Mouse (Mus musculus): ENCODE measurements around the gene Tm2d1. TPM values are rescaled to one million over a fixed set of nuclear protein-coding genes. Genes with fewer than 3 reads are reported as not detected.
A peak's percentile ranks its signal among the peaks of the same experiment; 100 is the strongest.
"Not testable (repeated sequence)": the region's sequence is repeated elsewhere in the genome, so short reads cannot be mapped to it uniquely, and the experiment has no call there.

Gene Tm2d1
- polyA plus RNA-seq (2015; fragmentation: Nextera tagmentation; extraction: Ambion mirVana), result 172 and 178 TPM in 2 replicates

DNA sequence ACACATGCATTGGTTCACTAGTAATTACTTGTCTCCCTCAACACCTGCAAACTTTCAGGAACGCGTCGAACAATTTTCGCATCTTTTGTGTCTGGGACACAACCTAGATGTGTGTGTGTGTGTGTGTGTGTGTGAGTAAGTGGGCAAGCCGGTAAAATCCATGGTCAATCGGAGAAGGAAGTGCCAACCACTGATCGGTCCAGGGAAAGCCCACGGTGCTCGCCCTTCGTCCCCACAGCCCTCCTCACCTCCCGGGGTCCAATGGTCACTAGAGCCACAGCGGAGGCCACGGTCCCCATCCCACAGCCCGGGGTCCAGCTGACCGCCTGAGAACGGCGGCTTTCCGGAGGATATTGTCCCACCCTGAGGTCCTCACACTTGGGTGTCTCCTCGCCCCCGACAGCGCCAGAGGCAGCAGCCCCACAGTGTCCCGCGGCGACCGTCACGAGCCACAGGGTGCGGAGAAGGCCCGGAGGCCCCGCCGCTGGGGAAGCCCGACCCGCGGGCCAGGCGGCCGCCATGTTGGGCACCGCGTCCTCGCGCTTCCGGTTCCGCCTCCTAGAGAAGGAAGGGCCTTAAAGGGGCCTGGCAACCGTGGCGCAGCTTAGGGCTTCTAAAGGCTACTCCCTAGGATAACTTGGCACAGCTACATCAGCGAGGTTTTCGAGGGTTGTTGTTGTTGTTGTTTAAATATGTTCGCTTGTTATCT is at the start of gene Tm2d1:
Tm2d1 (minus strand) TSS at position 591 of the 709 bp plus-strand sequence.
- Histone ChIP-seq H3K9me3 (replicated peaks; ENCODE audit: low read length) (no peaks in the 10 kb centered on the region), H3K4me3 (replicated peaks; ENCODE audit: low read depth, low read length) (peak within 1 kb of the TSS; percentile 92), H3K4me1 (replicated peaks; ENCODE audit: insufficient read depth, low read length) (0 out of 2 replicates have a peak, but pooled peaks cover 3% of the 10 kb centered on the region), H3K27ac (peak within 1 kb of the TSS; percentile 82), H3K4me2 (ENCODE audit: low read length) (peak within 1 kb of the TSS; percentile 64), H3K36me3 (ENCODE audit: insufficient read depth, low read length) (no peaks in the 10 kb centered on the region), H3K9ac (ENCODE audit: low read depth, low read length) (peak within 1 kb of the TSS; percentile 98), H3K27me3 (ENCODE audit: insufficient read depth, low read length) (no peaks in the 10 kb centered on the region)
- WGBS, result under 1% methylated on average over 46 of the region's 46 CpGs
- DNase-seq (ENCODE audit: low spot score) (peak; percentile 94), ATAC-seq (replicated peaks; ENCODE audit: low FRiP score, low read depth) (peak; percentile 93)
- TF ChIP-seq CTCF (IDR thresholded peaks at IDR 0.05; ENCODE audit: low read depth), result no peak

DNA sequence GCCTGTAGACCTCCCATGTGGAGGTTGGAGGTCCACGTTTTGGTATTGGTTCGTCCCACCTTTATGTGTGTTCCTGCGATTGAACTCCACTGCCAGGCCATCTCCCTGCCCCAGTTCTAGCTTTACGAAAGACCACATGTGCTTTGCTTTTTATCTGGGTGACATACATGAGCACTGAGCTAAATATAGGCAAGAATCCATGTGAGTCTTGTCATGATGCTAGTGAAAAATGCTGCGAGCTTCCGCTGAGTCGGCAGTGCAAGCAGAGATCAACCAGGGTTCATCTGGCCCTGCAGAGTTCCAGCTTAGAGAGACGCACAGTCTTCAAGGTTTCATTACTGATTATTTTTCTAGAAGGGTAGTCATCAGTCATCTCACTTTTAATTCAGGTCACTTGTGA is 45.3 kb upstream of the Tm2d1 start:
- H3K9ac ChIP-seq (ENCODE audit: low read depth, low read length), result no peak overlapping the region
- H3K27me3 ChIP-seq (ENCODE audit: insufficient read depth, low read length), result no peaks in the 10 kb centered on the region
- no peak; the same call in 1 of the 2 replicates for ATAC-seq (replicated peaks; ENCODE audit: low FRiP score, low read depth)
- DNase-seq (ENCODE audit: low spot score), result peak; percentile 84
- 59% methylated on average over 8 of the region's 8 CpGs for WGBS
- no peaks in the 10 kb centered on the region for H3K9me3 ChIP-seq (replicated peaks; ENCODE audit: low read length)
- no peak overlapping the region for H3K4me3 ChIP-seq (replicated peaks; ENCODE audit: low read depth, low read length)
- 0 out of 2 replicates have a peak, but pooled peaks cover 3% of the 10 kb centered on the region for H3K36me3 ChIP-seq (ENCODE audit: insufficient read depth, low read length)
- no peak overlapping the region for H3K27ac ChIP-seq
- H3K4me1 ChIP-seq (replicated peaks; ENCODE audit: insufficient read depth, low read length), result no peaks in the 10 kb centered on the region
- no peak overlapping the region for H3K4me2 ChIP-seq (ENCODE audit: low read length)
- TF ChIP-seq CTCF (IDR thresholded peaks at IDR 0.05; ENCODE audit: low read depth), result no peak

DNA sequence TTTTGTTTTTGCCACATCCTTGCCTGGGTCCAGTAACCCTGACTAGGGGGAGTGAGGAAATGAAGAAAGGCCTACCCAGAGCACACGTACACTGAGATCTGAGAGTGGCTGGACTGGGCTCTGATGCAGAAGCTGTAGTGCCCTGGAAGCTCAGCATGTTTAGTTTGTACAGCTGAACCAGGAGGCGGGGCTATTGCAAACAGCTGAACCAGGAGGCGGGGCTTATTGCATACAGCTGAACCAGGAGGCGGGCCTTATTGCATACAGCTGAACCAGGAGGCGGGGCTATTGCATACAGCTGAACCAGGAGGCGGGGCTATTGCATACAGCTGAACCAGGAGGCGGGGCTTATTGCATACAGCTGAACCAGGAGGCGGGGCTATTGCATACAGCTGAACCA is 32.0 kb upstream of the Tm2d1 start:
- not testable (repeated sequence) for H3K4me1 ChIP-seq (replicated peaks; ENCODE audit: insufficient read depth, low read length); ATAC-seq (replicated peaks; ENCODE audit: low FRiP score, low read depth); H3K4me2 ChIP-seq (ENCODE audit: low read length); H3K27ac ChIP-seq; H3K9me3 ChIP-seq (replicated peaks; ENCODE audit: low read length); H3K4me3 ChIP-seq (replicated peaks; ENCODE audit: low read depth, low read length); DNase-seq (ENCODE audit: low spot score); H3K36me3 ChIP-seq (ENCODE audit: insufficient read depth, low read length); H3K27me3 ChIP-seq (ENCODE audit: insufficient read depth, low read length); H3K9ac ChIP-seq (ENCODE audit: low read depth, low read length)
- 96% methylated on average over 8 of the region's 8 CpGs for WGBS

DNA sequence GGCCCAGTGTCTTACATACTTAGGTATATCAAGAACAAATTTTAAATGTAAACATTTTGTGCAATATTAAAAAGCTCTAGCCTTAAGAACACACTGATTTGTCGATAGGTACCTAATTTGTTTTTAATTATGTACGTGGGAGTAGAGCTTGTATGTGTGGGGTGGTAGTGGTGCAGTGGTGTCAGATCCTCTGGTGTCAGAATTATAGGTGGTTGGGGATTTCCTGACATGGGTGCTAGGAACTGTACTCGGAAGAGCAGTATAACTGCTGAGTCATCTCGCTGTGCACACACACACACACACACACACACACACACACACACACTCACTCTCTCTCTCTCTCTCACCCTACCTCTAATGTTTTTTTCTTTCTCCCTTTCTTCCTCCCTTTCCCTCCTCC is 25.3 kb upstream of the Tm2d1 start:
- Histone ChIP-seq H3K27ac (no peak overlapping the region), H3K4me3 (replicated peaks; ENCODE audit: low read depth, low read length) (no peak overlapping the region), H3K27me3 (ENCODE audit: insufficient read depth, low read length) (no peaks in the 10 kb centered on the region), H3K9ac (ENCODE audit: low read depth, low read length) (no peak overlapping the region), H3K4me1 (replicated peaks; ENCODE audit: insufficient read depth, low read length) (no peaks in the 10 kb centered on the region), H3K9me3 (replicated peaks; ENCODE audit: low read length) (no peaks in the 10 kb centered on the region), H3K36me3 (ENCODE audit: insufficient read depth, low read length) (no peaks in the 10 kb centered on the region), H3K4me2 (ENCODE audit: low read length) (no peak overlapping the region)
- ATAC-seq (replicated peaks; ENCODE audit: low FRiP score, low read depth) (no peak), DNase-seq (ENCODE audit: low spot score) (no peak)
- TF ChIP-seq CTCF (IDR thresholded peaks at IDR 0.05; ENCODE audit: low read depth), result no peak
- 82% methylated on average over 4 of the region's 4 CpGs for WGBS

GRCm38 (mm10) chr4:98404412-98404811 is 21.3 kb upstream of the Tm2d1 start:
- TF ChIP-seq CTCF (IDR thresholded peaks at IDR 0.05; ENCODE audit: low read depth), result no peak
- ATAC-seq (replicated peaks; ENCODE audit: low FRiP score, low read depth) (peak; percentile 78), DNase-seq (ENCODE audit: low spot score) (no peak)
- WGBS, result 63% methylated on average over 6 of the region's 6 CpGs
- no peak overlapping the region for H3K4me3 ChIP-seq (replicated peaks; ENCODE audit: low read depth, low read length)
- H3K4me1 ChIP-seq (replicated peaks; ENCODE audit: insufficient read depth, low read length), result no peaks in the 10 kb centered on the region
- no peak overlapping the region for H3K27ac ChIP-seq
- no peaks in the 10 kb centered on the region for H3K9me3 ChIP-seq (replicated peaks; ENCODE audit: low read length)
- no peak overlapping the region for H3K4me2 ChIP-seq (ENCODE audit: low read length)
- H3K27me3 ChIP-seq (ENCODE audit: insufficient read depth, low read length), result no peaks in the 10 kb centered on the region
- no peaks in the 10 kb centered on the region for H3K36me3 ChIP-seq (ENCODE audit: insufficient read depth, low read length)
- no peak overlapping the region for H3K9ac ChIP-seq (ENCODE audit: low read depth, low read length)

GRCm38 (mm10) chr4:98403492-98403891 is 20.4 kb upstream of the Tm2d1 start:
- no peak overlapping the region for H3K4me3 ChIP-seq (replicated peaks; ENCODE audit: low read depth, low read length)
- H3K27ac ChIP-seq, result no peak overlapping the region
- no peak for ATAC-seq (replicated peaks; ENCODE audit: low FRiP score, low read depth)
- no peaks in the 10 kb centered on the region for H3K27me3 ChIP-seq (ENCODE audit: insufficient read depth, low read length)
- H3K9me3 ChIP-seq (replicated peaks; ENCODE audit: low read length), result no peaks in the 10 kb centered on the region
- no peak for TF ChIP-seq CTCF (IDR thresholded peaks at IDR 0.05; ENCODE audit: low read depth)
- no peaks in the 10 kb centered on the region for H3K4me1 ChIP-seq (replicated peaks; ENCODE audit: insufficient read depth, low read length)
- no peak overlapping the region for H3K4me2 ChIP-seq (ENCODE audit: low read length)
- H3K9ac ChIP-seq (ENCODE audit: low read depth, low read length), result no peak overlapping the region
- no peaks in the 10 kb centered on the region for H3K36me3 ChIP-seq (ENCODE audit: insufficient read depth, low read length)
- DNase-seq (ENCODE audit: low spot score), result no peak
- 77% methylated on average over 4 of the region's 4 CpGs for WGBS
